Mouse (Mus musculus) neural tube, embryonic 11.5 days (tissue): Measurements from ENCODE around the gene Rtl6. TPM values are rescaled to one million over a fixed set of nuclear protein-coding genes. Genes with fewer than 3 reads are reported as not detected.

Experiments
- ATAC-seq: fragments of 200-750 bp; cut with Nextera tagmentation; 2 replicates; pipeline ENCODE4 v1.8.0; 2017; ENCODE audit warnings: moderate number of reproducible peaks, mild to moderate bottlenecking, moderate TSS enrichment, moderate library complexity; ENCODE audit not compliant: insufficient read depth, low FRiP score, low TSS enrichment
- DNase-seq: peaks from one replicate; pipeline ENCODE4 v3.0.0-alpha.2; 2015; ENCODE audit warnings: low spot score
- H3K27ac ChIP-seq: fragments of 300-500 bp; sonication (generic); 2 replicates; pipeline ENCODE4 v1.5.1; 2014; ENCODE audit warnings: low read depth, mild to moderate bottlenecking, low read length
- H3K27me3 ChIP-seq: fragments of 300-500 bp; sonication (generic); 2 replicates; pipeline ENCODE4 v1.6.1; 2014; ENCODE audit warnings: mild to moderate bottlenecking, low read length, mixed read lengths; ENCODE audit not compliant: control insufficient read depth, insufficient read depth
- H3K36me3 ChIP-seq: fragments of 300-500 bp; sonication (generic); 2 replicates; pipeline ENCODE4 v1.6.1; 2014; ENCODE audit warnings: mild to moderate bottlenecking, low read length, moderate library complexity, mixed read lengths; ENCODE audit not compliant: control insufficient read depth, insufficient read depth
- H3K4me1 ChIP-seq: fragments of 300-500 bp; sonication (generic); 2 replicates; pipeline ENCODE4 v1.6.1; 2014; ENCODE audit warnings: low read length, mixed read lengths; ENCODE audit not compliant: control insufficient read depth, insufficient read depth
- H3K4me2 ChIP-seq: fragments of 300-500 bp; sonication (generic); 2 replicates; pipeline ENCODE4 v1.6.1; 2014; ENCODE audit warnings: low read depth, mild to moderate bottlenecking, moderate library complexity
- H3K4me3 ChIP-seq: fragments of 300-500 bp; sonication (generic); 2 replicates; pipeline ENCODE4 v1.5.1; 2014; ENCODE audit warnings: low read depth, low read length
- H3K9ac ChIP-seq: fragments of 300-500 bp; sonication (generic); 2 replicates; pipeline ENCODE4 v1.6.1; 2014; ENCODE audit warnings: mild to moderate bottlenecking, low read length
- H3K9me3 ChIP-seq: fragments of 300-500 bp; sonication (generic); 2 replicates; pipeline ENCODE4 v1.6.1; 2016; ENCODE audit warnings: low read length; ENCODE audit not compliant: control insufficient read depth
- WGBS: fragments of 180-500 bp; shearing (Covaris S2); extraction: QIAGEN DNeasy Blood & Tissue Kit; methylation state at CpG from one replicate; pipeline ENCODE4 v1.1.7; 2014; 5-methylcytosine and 5-hydroxymethylcytosine counted together
- polyA plus RNA-seq: library from polyadenylated mRNA; unstranded; fragments of >200 nt; fragmentation: Nextera tagmentation; extraction: Ambion mirVana; gene quantifications from 2 replicates; pipeline ENCODE4 v1.2.1, GENCODE M21; 2014

The Rtl6 gene
- polyA plus RNA-seq, 1 experiment from 2014 or later: 28.7 TPM

DNA sequence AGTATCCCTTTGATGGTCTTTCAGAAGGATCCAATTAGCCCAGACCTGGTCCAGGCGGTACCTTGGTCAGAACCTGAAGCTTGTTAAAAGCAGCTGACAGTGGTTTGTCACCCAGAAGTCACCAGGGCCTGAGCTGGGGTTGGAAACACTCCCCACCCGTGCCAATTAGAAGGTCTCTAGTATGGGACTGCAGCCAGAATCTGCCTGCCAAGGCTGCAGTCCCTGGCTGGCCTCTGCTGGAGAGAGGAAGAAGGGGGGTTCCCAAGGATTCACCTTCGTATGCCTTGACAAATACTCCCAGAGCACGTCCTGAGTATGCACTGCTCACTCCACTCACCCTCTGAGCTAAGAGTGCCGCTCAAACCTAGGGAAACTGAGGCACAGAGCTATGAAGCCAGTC lies 34.6 kb upstream of the Rtl6 start:
- Histone ChIP-seq H3K27ac (no peak overlapping the region), H3K4me3 (no peak overlapping the region), H3K4me1 (peaks cover 12% of the 10 kb centered on the region; the same call in 1 of the 2 replicates), H3K9ac (no peak overlapping the region), H3K36me3 (no peaks in the 10 kb centered on the region), H3K9me3 (no peaks in the 10 kb centered on the region), H3K4me2 (no peak overlapping the region), H3K27me3 (no peaks in the 10 kb centered on the region)
- WGBS: 88% methylated on average over 5 of the region's 5 CpGs
- ATAC-seq: no peak
- no peak for DNase-seq

DNA sequence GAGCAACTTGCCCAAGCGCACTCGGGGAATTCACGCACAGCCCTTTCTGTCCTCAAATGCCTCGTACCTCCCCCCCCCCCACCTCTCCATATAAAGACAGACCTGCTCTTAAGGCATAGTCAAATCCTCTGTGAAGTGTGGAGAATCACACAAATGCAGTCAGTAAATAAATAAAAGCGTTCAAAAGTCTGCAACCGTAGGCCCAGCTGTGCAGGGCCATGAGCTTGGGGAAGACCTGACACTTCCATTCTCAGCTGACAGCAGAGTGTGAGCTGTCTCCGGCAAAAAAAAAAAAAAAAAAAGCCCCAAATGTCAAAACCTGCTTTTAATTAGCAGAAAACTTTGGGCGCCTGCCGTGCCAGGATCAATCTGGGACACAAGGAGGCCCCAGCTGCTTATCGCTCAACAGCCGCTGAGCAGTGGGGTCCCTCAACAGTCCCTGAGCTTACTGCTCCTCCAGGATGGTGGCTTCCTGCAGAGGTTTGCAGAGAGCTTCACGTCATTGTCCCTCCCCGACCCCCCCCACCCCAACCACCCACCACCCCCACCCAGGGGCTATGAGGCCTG lies 34.0 kb upstream of the Rtl6 start:
- Histone ChIP-seq H3K4me2 (no peak overlapping the region), H3K27ac (no peak overlapping the region), H3K4me3 (no peak overlapping the region), H3K27me3 (no peaks in the 10 kb centered on the region), H3K4me1 (peaks cover 12% of the 10 kb centered on the region; the same call in 1 of the 2 replicates), H3K9me3 (no peaks in the 10 kb centered on the region), H3K9ac (no peak overlapping the region), H3K36me3 (no peaks in the 10 kb centered on the region)
- 36% methylated on average over 13 of the region's 13 CpGs for WGBS
- no peak for DNase-seq
- ATAC-seq: peak; percentile 53; the same call in 1 of the 2 replicates

DNA sequence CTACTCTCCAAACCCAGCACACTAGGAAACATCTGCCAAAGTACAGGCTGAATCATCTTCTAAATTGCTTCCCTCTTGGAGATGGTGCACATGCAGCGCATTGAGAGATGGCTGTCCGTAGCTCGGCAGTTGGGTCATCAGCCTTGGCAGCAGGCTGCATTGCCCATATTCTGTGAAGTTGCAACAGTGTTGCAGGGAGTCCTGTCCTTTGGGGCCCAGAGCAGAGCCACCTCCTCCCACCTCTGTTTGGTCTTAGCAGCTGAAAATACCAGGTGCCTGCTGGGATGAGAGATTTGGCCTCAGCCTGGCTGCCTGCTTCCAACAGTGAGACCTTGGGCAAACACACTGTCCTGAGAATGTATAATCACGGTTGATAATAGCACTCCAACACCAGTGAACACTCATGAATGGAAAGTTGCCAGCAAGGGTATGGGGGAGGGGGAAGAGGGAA lies 30.8 kb upstream of the Rtl6 start:
- no peak overlapping the region for H3K4me3 ChIP-seq
- no peaks in the 10 kb centered on the region for H3K9me3 ChIP-seq
- no peaks in the 10 kb centered on the region for H3K27me3 ChIP-seq
- 58% methylated on average over 4 of the region's 4 CpGs for WGBS
- H3K27ac ChIP-seq: no peak overlapping the region
- H3K4me2 ChIP-seq: no peak overlapping the region
- DNase-seq (no peak), ATAC-seq (no peak)
- H3K36me3 ChIP-seq: no peaks in the 10 kb centered on the region
- no peak overlapping the region for H3K9ac ChIP-seq
- H3K4me1 ChIP-seq: peaks cover 8% of the 10 kb centered on the region; the same call in 1 of the 2 replicates

DNA sequence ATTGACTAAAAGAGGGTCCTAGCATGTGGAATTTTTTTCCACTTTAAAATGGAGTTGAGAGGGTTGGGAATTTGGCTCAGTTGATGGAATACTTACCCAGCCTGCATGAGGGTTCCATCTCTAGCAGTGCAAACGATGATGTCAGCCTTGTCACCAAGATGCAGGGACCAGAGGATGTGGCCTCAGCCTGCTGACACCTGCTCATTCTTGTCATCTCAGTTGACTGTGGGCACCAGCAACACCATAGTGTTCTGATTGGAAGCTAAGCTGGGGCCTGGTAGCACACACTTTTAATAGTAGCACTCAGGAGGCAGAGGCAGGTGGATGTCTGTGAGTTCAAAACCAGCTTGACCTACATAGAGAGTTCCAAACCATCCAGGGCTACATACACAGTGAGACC lies 21.0 kb upstream of the Rtl6 start:
- ATAC-seq (no peak), DNase-seq (no peak)
- Histone ChIP-seq H3K4me2 (no peak overlapping the region), H3K9ac (no peak overlapping the region), H3K9me3 (no peaks in the 10 kb centered on the region), H3K36me3 (no peaks in the 10 kb centered on the region), H3K4me3 (no peak overlapping the region), H3K4me1 (no peaks in the 10 kb centered on the region), H3K27ac (no peak overlapping the region), H3K27me3 (no peaks in the 10 kb centered on the region)
- WGBS: 55% methylated on average over 1 of the region's 1 CpGs

DNA sequence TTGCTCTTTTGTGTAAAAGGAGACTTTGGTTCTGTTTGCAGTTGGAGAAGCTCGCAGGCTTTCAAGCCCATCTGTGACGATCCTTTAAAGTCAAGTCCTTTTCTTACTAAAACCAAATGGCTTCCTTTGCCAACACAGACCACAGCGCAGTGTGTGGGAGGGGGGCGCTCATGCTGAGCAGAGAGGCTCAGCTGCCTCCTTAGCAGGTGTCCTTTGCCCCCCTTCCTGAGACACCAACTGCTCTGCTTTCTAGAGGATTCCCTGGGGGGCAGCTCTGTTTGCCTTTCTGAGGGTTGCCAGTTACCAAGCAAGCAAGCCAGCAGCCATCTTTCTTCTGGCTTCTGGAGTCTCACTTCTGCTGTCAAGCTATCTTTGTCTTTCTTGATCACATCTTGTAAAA lies 19.4 kb upstream of the Rtl6 start:
- Histone ChIP-seq H3K9ac (no peak overlapping the region), H3K27ac (no peak overlapping the region), H3K36me3 (no peaks in the 10 kb centered on the region), H3K4me3 (no peak overlapping the region), H3K27me3 (no peaks in the 10 kb centered on the region), H3K4me1 (no peaks in the 10 kb centered on the region), H3K9me3 (no peaks in the 10 kb centered on the region), H3K4me2 (no peak overlapping the region)
- DNase-seq (no peak), ATAC-seq (no peak)
- 47% methylated on average over 4 of the region's 4 CpGs for WGBS

DNA sequence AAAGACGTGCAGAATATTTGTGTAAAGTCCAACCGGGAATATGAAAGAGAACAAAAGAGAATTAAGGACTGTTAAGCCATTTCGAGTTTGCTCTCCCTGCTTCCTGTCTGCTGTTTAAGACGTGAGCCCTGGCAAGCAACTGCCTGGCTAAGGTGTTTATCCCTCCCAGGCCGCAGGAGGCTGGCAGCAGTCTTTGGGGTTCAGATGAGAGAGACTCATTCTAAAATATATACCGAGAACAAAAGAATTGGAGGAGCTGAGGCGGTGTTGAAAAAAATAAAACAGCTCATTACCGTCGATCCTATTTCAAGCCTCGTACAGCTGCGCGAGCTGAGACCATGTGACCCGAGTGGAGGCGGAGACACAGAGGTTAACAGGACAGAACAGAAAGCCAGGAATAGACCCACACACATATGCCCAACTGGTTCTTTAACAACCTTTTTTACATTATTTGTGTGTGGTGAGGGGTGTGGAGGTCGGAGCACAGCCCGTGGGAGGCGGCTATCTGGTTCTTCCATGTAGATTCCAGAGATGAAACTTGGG lies 9.0 kb upstream of the Rtl6 start:
- no peak overlapping the region for H3K4me3 ChIP-seq
- H3K36me3 ChIP-seq: no peaks in the 10 kb centered on the region
- 70% methylated on average over 17 of the region's 17 CpGs for WGBS
- H3K27ac ChIP-seq: no peak overlapping the region
- ATAC-seq (no peak), DNase-seq (no peak)
- no peak overlapping the region for H3K9ac ChIP-seq
- H3K4me1 ChIP-seq: no peaks in the 10 kb centered on the region
- H3K9me3 ChIP-seq: peaks cover 4% of the 10 kb centered on the region; the same call in 1 of the 2 replicates
- H3K4me2 ChIP-seq: no peak overlapping the region
- no peaks in the 10 kb centered on the region for H3K27me3 ChIP-seq

DNA sequence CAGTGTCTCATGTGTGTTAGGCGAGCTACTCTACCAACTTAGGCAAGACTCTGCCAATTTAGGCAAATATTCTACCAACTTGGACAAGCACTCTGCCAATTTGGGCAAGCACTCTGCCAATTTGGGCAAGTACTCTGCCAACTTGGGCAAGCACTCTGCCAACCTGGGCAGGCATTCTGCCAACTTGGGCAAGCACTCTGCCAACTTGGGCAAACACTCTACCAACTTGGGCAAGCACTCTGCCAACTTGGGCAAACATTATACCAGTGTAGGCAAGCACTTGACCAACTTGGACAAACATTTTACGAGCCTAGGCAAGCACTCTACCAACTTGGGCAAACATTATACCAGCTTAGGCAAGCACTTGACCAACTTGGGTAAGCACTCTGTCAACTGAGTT lies 3.9 kb upstream of the Rtl6 start:
- no peak overlapping the region for H3K4me3 ChIP-seq

DNA sequence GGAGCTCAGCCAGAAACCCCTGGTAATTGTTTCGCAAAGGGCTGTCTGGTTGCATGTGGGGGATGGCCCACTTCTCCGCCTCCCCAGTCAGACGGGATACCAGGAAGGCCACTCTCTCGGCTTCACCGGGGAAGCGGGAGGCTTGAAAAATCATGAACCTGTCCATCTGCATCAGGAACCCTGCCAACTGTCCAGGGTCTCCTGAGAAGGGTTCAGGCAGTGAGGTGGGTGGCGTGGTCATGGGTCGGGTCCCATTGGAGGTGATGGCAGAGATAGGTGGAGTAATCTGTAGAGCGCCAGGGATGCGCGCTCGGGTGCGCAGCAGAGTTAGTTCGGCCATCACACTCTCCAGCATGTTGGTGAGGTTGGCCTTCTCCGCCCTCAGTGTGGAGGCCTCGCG lies 949 bp downstream of the Rtl6 start:
- no peaks in the 10 kb centered on the region; the same call in 1 of the 2 replicates for H3K9me3 ChIP-seq
- peak overlapping the region; percentile 65 for H3K4me2 ChIP-seq
- H3K36me3 ChIP-seq: no peaks in the 10 kb centered on the region; the same call in 1 of the 2 replicates
- DNase-seq (no peak), ATAC-seq (no peak)
- no peaks in the 10 kb centered on the region for H3K27me3 ChIP-seq
- H3K4me1 ChIP-seq: peaks cover 3% of the 10 kb centered on the region; the same call in 1 of the 2 replicates
- 97% methylated on average over 17 of the region's 17 CpGs for WGBS
- no peak overlapping the region for H3K27ac ChIP-seq
- H3K9ac ChIP-seq: no peak overlapping the region
- peak overlapping the region; percentile 59 for H3K4me3 ChIP-seq

More for the DNA sequence above, 3.9 kb upstream of the Rtl6 start:
- Histone ChIP-seq H3K9me3 (peaks cover 4% of the 10 kb centered on the region; the same call in 1 of the 2 replicates), H3K27me3 (no peaks in the 10 kb centered on the region), H3K9ac (no peak overlapping the region), H3K4me1 (peaks cover 3% of the 10 kb centered on the region; the same call in 1 of the 2 replicates), H3K4me2 (no peak overlapping the region), H3K27ac (no peak overlapping the region), H3K36me3 (no peaks in the 10 kb centered on the region)
- ATAC-seq (no peak), DNase-seq (no peak)
- WGBS: 82% methylated on average over 2 of the region's 2 CpGs

DNA sequence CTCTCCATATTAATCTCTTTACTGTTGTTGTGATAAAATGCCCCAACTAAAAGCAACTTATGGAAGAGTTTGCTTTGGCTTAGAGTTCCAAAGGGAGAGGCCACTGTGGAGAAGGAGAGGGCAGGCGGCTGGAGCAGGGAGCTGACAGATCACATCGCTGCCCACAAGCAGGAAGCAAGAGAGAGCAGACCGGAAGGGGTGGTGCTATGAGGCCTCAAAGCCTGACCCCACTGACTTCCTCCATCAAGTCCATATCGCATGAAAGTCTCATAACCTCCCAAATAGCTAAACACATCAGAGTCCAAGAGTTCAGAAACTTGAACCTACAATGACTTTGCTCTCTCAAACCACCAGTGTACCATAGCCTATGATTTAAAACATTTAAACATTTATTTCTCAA lies 6.6 kb downstream of the Rtl6 start:
- H3K27ac ChIP-seq: no peak overlapping the region
- H3K4me3 ChIP-seq: no peak overlapping the region
- no peaks in the 10 kb centered on the region for H3K9me3 ChIP-seq
- H3K27me3 ChIP-seq: no peaks in the 10 kb centered on the region
- ATAC-seq (no peak), DNase-seq (no peak)
- H3K4me1 ChIP-seq: no peaks in the 10 kb centered on the region
- H3K36me3 ChIP-seq: no peaks in the 10 kb centered on the region; the same call in 1 of the 2 replicates
- WGBS: 85% methylated on average over 4 of the region's 4 CpGs
- no peak overlapping the region for H3K9ac ChIP-seq
- H3K4me2 ChIP-seq: no peak overlapping the region
